Mouse (Mus musculus) C2C12 (cell line): ENCODE data around the gene Mrps10. TPM values are rescaled to one million over a fixed set of nuclear protein-coding genes. Genes with fewer than 3 reads are reported as not detected.
A peak's percentile ranks its signal among the peaks of the same experiment; 100 is the strongest.
"Not testable (repeated sequence)": the region's sequence is repeated elsewhere in the genome, so short reads cannot be mapped to it uniquely, and the experiment has no call there.

Source experiments
- H3K27me3 ChIP-seq: one replicate; pipeline ENCODE4 v1.6.1; 2011; ENCODE audit not compliant: control insufficient read depth, insufficient read depth, insufficient read length
- H3K36me3 ChIP-seq: one replicate; pipeline ENCODE4 v1.6.1; 2011; ENCODE audit not compliant: control insufficient read depth, insufficient read depth
- H3K4me3 ChIP-seq: one replicate; pipeline ENCODE4 v1.5.1; 2011; ENCODE audit warnings: mild to moderate bottlenecking, control low read depth; ENCODE audit not compliant: poor library complexity, insufficient read depth, severe bottlenecking
- H3K79me2 ChIP-seq: one replicate; pipeline ENCODE4 v1.6.1; 2011; ENCODE audit not compliant: control insufficient read depth, insufficient read depth
- H3K79me3 ChIP-seq: one replicate; pipeline ENCODE4 v1.6.1; 2011; ENCODE audit warnings: low read depth, control low read depth
- H3ac ChIP-seq: one replicate; pipeline ENCODE3; 2011; ENCODE audit warnings: low read depth; ENCODE audit not compliant: control insufficient read depth, insufficient read length
- CEBPB ChIP-seq: IDR thresholded peaks from one replicate; pipeline ENCODE4 v1.6.1; 2011; ENCODE audit warnings: low read depth, mild to moderate bottlenecking, control low read depth, moderate library complexity
- CTCF ChIP-seq: IDR thresholded peaks from one replicate; pipeline ENCODE4 v1.5.1; 2011; ENCODE audit not compliant: control insufficient read depth, insufficient read depth, insufficient read length
- FOSL1 ChIP-seq: IDR thresholded peaks from one replicate; pipeline ENCODE4 v1.8.0; 2011; ENCODE audit warnings: mild to moderate bottlenecking, low read length; ENCODE audit not compliant: poor library complexity, insufficient read depth, severe bottlenecking
- MAX ChIP-seq: IDR thresholded peaks from one replicate; pipeline ENCODE4 v1.6.1; 2011; ENCODE audit warnings: mild to moderate bottlenecking, control low read depth
- MYOD1 ChIP-seq: IDR thresholded peaks from one replicate; pipeline ENCODE4 v1.6.1; 2011; ENCODE audit warnings: low read depth; ENCODE audit not compliant: control insufficient read depth, insufficient read length
- MYOG ChIP-seq: IDR thresholded peaks from one replicate; pipeline ENCODE4 v1.6.1; 2011; ENCODE audit not compliant: control insufficient read depth, insufficient read length; ENCODE audit errors: extremely low read depth
- USF1 ChIP-seq: IDR thresholded peaks from one replicate; pipeline ENCODE4 v1.6.1; 2011; ENCODE audit warnings: low read depth, mild to moderate bottlenecking, control low read depth, moderate library complexity
- polyA plus RNA-seq: library from polyadenylated mRNA; unstranded; fragments of >200 nt; fragmentation: generic; extraction: Trizol; gene quantifications from one replicate; pipeline ENCODE4 v1.2.1, GENCODE M21; 2012; ENCODE audit warnings: missing spikeins

Gene Mrps10
- polyA plus RNA-seq, 1 experiment, result 88.2 TPM

- TF ChIP-seq MYOG (no peak), MAX (no peak), CTCF (no peak), USF1 (no peak), FOSL1 (no peak), CEBPB (no peak), MYOD1 (no peak)
These were observed 52.9 kb downstream of the Mrps10 start for GRCm38 (mm10) chr17:47421566-47421965.

GRCm38 (mm10) chr17:47422616-47423015, 53.9 kb downstream of the Mrps10 start:
- H3ac ChIP-seq, H3K79me3 ChIP-seq, H3K36me3 ChIP-seq, H3K4me3 ChIP-seq, H3K27me3 ChIP-seq, H3K79me2 ChIP-seq: not testable (repeated sequence)

More at GRCm38 (mm10) chr17:47421566-47421965, 52.9 kb downstream of the Mrps10 start:
- H3ac ChIP-seq, result no peak overlapping the region
- H3K79me3 ChIP-seq, result no peaks in the 10 kb centered on the region
- H3K27me3 ChIP-seq, result peaks cover 3% of the 10 kb centered on the region
- no peak overlapping the region for H3K4me3 ChIP-seq
- no peaks in the 10 kb centered on the region for H3K36me3 ChIP-seq
- no peaks in the 10 kb centered on the region for H3K79me2 ChIP-seq

DNA sequence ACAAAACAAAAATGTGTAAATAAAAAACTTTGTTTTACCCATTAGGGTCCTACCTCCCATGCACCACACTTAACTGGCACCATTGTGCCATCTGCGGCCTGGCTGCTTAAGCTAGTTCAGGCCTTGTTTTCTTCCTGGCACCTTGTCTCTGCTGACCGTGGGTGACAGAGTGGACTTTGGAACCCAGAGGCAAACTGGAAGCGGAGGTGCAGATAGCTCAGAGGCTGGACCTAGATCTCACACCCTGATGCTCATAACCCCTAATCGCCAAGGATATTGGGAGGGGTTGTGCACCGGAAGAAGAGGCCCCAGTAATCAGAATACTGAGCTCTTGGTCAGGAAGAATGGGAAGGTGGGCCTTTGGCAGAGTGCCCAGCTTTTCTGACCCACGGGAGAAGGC, 55.5 kb downstream of the Mrps10 start:
- no peak for TF ChIP-seq MYOG

GRCm38 (mm10) chr17:47427316-47427715, 58.6 kb downstream of the Mrps10 start:
- no peak overlapping the region for H3K4me3 ChIP-seq
- H3K27me3 ChIP-seq, result peaks cover 13% of the 10 kb centered on the region
- H3K36me3 ChIP-seq, result no peaks in the 10 kb centered on the region
- H3K79me3 ChIP-seq, result no peaks in the 10 kb centered on the region
- no peak overlapping the region for H3ac ChIP-seq
- TF ChIP-seq MYOD1 (no peak), CEBPB (no peak), CTCF (no peak), MYOG (no peak), FOSL1 (no peak), MAX (no peak), USF1 (no peak)
- no peaks in the 10 kb centered on the region for H3K79me2 ChIP-seq

More for the DNA sequence above, 55.5 kb downstream of the Mrps10 start:
- H3K79me2 ChIP-seq, result no peaks in the 10 kb centered on the region
- H3K4me3 ChIP-seq, result no peak overlapping the region
- no peaks in the 10 kb centered on the region for H3K79me3 ChIP-seq
- peaks cover 3% of the 10 kb centered on the region for H3K27me3 ChIP-seq
- no peak overlapping the region for H3ac ChIP-seq
- no peaks in the 10 kb centered on the region for H3K36me3 ChIP-seq

DNA sequence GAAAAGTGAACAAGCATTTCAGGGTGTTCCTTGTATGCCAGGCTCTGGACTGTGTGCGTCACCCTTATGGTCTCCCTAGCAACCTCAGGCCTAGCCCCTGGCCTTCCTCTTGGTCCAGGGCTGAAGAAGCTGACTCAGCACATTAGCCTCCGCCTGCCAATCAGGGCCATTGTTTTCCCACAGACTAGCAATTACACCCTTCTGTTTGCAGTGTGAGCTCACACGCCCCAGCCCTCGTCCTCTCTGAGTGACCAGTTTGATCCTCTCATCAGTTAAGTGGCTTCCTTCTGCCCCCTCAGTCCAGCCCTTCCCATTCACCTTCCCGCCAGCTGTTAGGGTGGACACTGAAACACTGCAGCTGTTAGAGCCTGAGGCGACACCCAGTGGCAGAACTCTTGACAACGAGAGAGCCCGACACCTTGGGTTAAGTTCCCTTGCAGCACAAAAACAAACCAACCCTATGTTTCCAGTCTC, 60.2 kb downstream of the Mrps10 start:
- Histone ChIP-seq H3K79me2 (no peaks in the 10 kb centered on the region), H3K79me3 (no peaks in the 10 kb centered on the region)
- TF ChIP-seq MAX (no peak), MYOD1 (peak; percentile 71), USF1 (no peak), MYOG (no peak)

DNA sequence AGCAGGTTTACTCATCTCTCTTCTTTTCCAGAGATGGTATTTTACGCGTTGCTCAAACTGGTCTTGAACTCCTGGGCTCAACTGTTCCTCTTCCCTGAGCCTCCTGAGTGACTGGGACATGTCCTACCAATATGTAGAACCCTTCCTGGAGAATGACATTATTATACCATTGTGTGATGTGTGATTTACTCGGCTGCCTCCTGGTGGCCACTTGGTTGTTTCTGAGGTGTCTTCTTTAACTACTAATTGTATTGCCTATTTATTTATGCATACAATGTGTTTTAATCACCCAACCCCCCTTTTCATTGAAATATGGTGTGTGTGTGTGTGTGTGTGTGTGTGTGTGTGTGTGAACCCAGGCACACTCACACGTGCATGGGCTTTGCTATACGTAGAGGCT, 62.1 kb downstream of the Mrps10 start:
- Histone ChIP-seq H3K36me3 (no peaks in the 10 kb centered on the region), H3K79me2 (no peaks in the 10 kb centered on the region), H3K27me3 (peaks cover 13% of the 10 kb centered on the region)

More for the DNA sequence above, 60.2 kb downstream of the Mrps10 start:
- Histone ChIP-seq H3K36me3 (no peaks in the 10 kb centered on the region), H3ac (no peak overlapping the region), H3K4me3 (no peak overlapping the region), H3K27me3 (peaks cover 13% of the 10 kb centered on the region)

More for the DNA sequence above, 62.1 kb downstream of the Mrps10 start:
- H3ac ChIP-seq, result no peak overlapping the region
- no peak overlapping the region for H3K4me3 ChIP-seq
- H3K79me3 ChIP-seq, result no peaks in the 10 kb centered on the region
- TF ChIP-seq MYOG (no peak), USF1 (no peak), FOSL1 (no peak), MYOD1 (no peak), CEBPB (no peak), MAX (no peak), CTCF (no peak)

Other genes with a start within 250 kb of the Mrps10 start
- 0.11 TPM for gene Guca1b, start 16.5 kb downstream of the Mrps10 start, polyA plus RNA-seq
- gene Guca1a, start 31.7 kb downstream of the Mrps10 start, polyA plus RNA-seq, result 0.48 TPM
- gene AI661453, start 67.7 kb downstream of the Mrps10 start, polyA plus RNA-seq, result 0.13 TPM
- gene 1700001C19Rik, start 68.5 kb downstream of the Mrps10 start, polyA plus RNA-seq, result not detected
- 12.2 TPM for gene Taf8, start 133.4 kb downstream of the Mrps10 start, polyA plus RNA-seq
- gene Ccnd3, start 136.2 kb downstream of the Mrps10 start, polyA plus RNA-seq, result 217 TPM
- 42.6 TPM for gene Bysl, start 242.6 kb downstream of the Mrps10 start, polyA plus RNA-seq
- gene Med20, start 242.7 kb downstream of the Mrps10 start, polyA plus RNA-seq, result 25.8 TPM
- gene Gm20517, start 242.7 kb downstream of the Mrps10 start, polyA plus RNA-seq, result 1.3 TPM